Mouse (Mus musculus) midbrain, embryonic 13.5 days (tissue): ENCODE measurements around the gene Kel. TPM values are rescaled to one million over a fixed set of nuclear protein-coding genes. Genes with fewer than 3 reads are reported as not detected.

ENCODE experiments used
- ATAC-seq: fragments of 200-750 bp; cut with Nextera tagmentation; 2 replicates; pipeline ENCODE4 v1.8.0; 2017; ENCODE audit warnings: mild to moderate bottlenecking, moderate TSS enrichment, moderate library complexity
- H3K27ac ChIP-seq: fragments of 300-500 bp; sonication (generic); 2 replicates; pipeline ENCODE4 v1.5.1; 2015; ENCODE audit warnings: inconsistent platforms, mild to moderate bottlenecking, moderate library complexity
- H3K27me3 ChIP-seq: fragments of 300-500 bp; sonication (generic); 2 replicates; pipeline ENCODE4 v1.6.1; 2015; ENCODE audit warnings: mild to moderate bottlenecking, inconsistent platforms
- H3K36me3 ChIP-seq: fragments of 300-500 bp; sonication (generic); 2 replicates; pipeline ENCODE4 v1.6.1; 2015; ENCODE audit warnings: mild to moderate bottlenecking, inconsistent platforms
- H3K4me1 ChIP-seq: fragments of 300-500 bp; sonication (generic); replicated peaks from 2 replicates; pipeline ENCODE4 v1.6.1; 2015; ENCODE audit warnings: inconsistent platforms
- H3K4me2 ChIP-seq: fragments of 300-500 bp; sonication (generic); replicated peaks from 2 replicates; pipeline ENCODE4 v1.6.1; 2015; ENCODE audit warnings: moderate library complexity, mild to moderate bottlenecking, inconsistent platforms
- H3K4me3 ChIP-seq: fragments of 300-500 bp; sonication (generic); replicated peaks from 2 replicates; pipeline ENCODE4 v1.5.1; 2015; ENCODE audit warnings: mild to moderate bottlenecking, inconsistent platforms
- H3K9ac ChIP-seq: fragments of 300-500 bp; sonication (generic); replicated peaks from 2 replicates; pipeline ENCODE4 v1.6.1; 2015; ENCODE audit warnings: mild to moderate bottlenecking, inconsistent platforms
- H3K9me3 ChIP-seq: fragments of 300-500 bp; sonication (generic); 2 replicates; pipeline ENCODE4 v1.6.1; 2016; ENCODE audit warnings: mild to moderate bottlenecking, inconsistent platforms
- WGBS: fragments of 180-500 bp; shearing (Covaris S2); methylation state at CpG from one replicate; pipeline ENCODE4 v1.1.7; 2015; 5-methylcytosine and 5-hydroxymethylcytosine counted together
- polyA plus RNA-seq: library from polyadenylated mRNA; unstranded; fragments of >200 nt; fragmentation: Nextera tagmentation; extraction: Ambion mirVana; gene quantifications from 2 replicates; pipeline ENCODE4 v1.2.1, GENCODE M21; 2015

Kel gene
- polyA plus RNA-seq, 1 experiment from 2014 or later: 0.78 TPM

DNA sequence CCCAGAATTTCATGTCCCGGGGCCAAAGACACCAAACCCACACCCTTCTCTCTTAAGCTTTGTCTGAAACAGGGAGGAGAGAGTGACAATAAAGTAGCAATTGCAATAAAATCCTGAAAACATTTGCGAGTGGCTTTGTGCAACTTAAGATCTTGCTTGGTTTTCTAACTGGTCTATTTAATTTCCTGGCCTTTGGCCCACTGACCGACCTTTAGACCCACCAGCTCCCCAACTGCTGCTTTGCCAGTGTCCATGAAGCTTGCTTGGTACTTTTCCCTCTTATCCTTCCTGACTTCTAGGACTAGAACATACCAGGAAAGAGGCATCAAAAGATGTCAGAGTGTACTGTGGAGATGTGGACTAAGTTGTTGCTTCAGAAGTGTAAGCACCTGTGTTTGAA, 18.5 kb downstream of the Kel start:
- H3K36me3 ChIP-seq: no peaks in the 10 kb centered on the region
- no peak overlapping the region for H3K4me2 ChIP-seq
- no peak overlapping the region for H3K27ac ChIP-seq
- no peaks in the 10 kb centered on the region for H3K27me3 ChIP-seq
- no peaks in the 10 kb centered on the region for H3K4me1 ChIP-seq
- H3K9ac ChIP-seq: no peak overlapping the region
- ATAC-seq: no peak
- no peaks in the 10 kb centered on the region for H3K9me3 ChIP-seq
- WGBS: 82% methylated on average over 3 of the region's 3 CpGs
- no peak overlapping the region for H3K4me3 ChIP-seq

DNA sequence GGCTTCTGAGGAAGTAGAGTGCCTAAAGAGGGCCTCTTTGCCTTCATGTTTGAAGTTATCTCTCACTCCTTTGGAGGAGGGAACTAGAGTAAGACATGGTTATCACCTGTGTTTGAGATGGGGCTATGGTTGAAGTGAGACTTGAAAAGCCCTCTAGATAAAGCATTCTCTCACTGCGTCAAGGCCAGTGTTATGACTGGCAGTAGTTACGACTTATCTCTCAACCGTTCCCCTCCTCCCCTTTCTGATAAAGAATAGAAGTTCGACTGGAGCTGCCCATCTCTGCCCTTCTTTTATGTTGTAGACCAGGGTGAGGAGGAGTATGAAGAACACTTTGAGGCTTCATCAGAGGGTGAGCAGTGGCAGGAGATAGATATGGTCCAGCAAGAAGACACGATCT, 19.2 kb downstream of the Kel start:
- no peak overlapping the region for H3K9ac ChIP-seq
- H3K4me3 ChIP-seq: no peak overlapping the region
- no peak for ATAC-seq
- no peaks in the 10 kb centered on the region for H3K36me3 ChIP-seq
- WGBS: 93% methylated on average over 5 of the region's 5 CpGs
- no peak overlapping the region for H3K4me2 ChIP-seq
- H3K9me3 ChIP-seq: no peaks in the 10 kb centered on the region
- no peaks in the 10 kb centered on the region for H3K4me1 ChIP-seq
- H3K27ac ChIP-seq: no peak overlapping the region
- H3K27me3 ChIP-seq: no peaks in the 10 kb centered on the region

DNA sequence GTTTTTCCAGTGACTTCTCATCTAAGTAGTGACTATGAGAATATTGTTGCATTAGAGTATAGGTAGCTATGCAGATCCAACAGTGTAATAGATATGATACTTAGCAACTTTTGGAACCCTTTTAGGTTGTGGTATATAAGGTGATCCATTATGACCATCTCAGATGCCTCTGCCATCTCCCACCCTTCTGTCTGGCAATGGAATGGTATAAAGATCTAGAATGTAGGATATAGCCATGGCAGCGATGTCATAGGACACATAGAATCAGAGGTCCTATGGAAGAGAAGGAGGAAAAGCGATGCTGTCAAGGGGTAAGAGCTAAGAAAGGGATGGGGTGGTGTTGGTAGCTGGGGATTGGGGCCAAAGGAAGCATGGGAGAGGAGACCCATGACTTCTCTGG, 20.0 kb downstream of the Kel start, which contains the start of gene Llcfc1:
Gene Llcfc1 (plus strand): TSS at position 301 of the 400 bp plus-strand sequence.
- ATAC-seq: no peak
- no peaks in the 10 kb centered on the region for H3K9me3 ChIP-seq
- H3K27me3 ChIP-seq: no peaks in the 10 kb centered on the region
- H3K4me3 ChIP-seq: no peak within 1 kb of the TSS
- H3K27ac ChIP-seq: no peak within 1 kb of the TSS
- 87% methylated on average over 2 of the region's 2 CpGs for WGBS
- no peak within 1 kb of the TSS for H3K4me2 ChIP-seq
- H3K4me1 ChIP-seq: no peaks in the 10 kb centered on the region
- no peak within 1 kb of the TSS for H3K9ac ChIP-seq
- no peaks in the 10 kb centered on the region for H3K36me3 ChIP-seq

DNA sequence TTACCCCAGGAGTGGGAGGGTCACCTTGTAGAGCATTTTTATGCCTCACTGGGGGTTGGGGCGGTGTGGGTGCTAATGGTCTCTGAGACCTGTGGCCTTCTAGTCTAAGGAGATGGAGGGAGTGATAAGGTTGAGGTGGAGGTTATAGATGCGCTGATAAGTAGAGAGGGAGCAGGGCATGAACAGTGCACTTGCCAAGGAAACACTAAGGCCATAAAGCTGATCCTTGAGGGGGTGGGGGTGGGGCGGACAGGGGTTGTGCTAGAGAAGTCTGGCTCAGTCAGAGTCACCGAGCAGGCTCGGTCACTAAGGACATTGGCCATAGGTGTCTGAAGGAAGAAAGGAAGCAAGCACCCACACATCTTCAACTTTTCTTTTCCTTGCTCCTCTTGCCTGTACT, 22.5 kb downstream of the Kel start:
- H3K27me3 ChIP-seq: no peaks in the 10 kb centered on the region
- no peaks in the 10 kb centered on the region for H3K4me1 ChIP-seq
- H3K9ac ChIP-seq: no peak overlapping the region
- no peak overlapping the region for H3K4me2 ChIP-seq
- no peaks in the 10 kb centered on the region for H3K36me3 ChIP-seq
- H3K27ac ChIP-seq: no peak overlapping the region
- 91% methylated on average over 5 of the region's 5 CpGs for WGBS
- ATAC-seq: no peak
- no peak overlapping the region for H3K4me3 ChIP-seq
- H3K9me3 ChIP-seq: no peaks in the 10 kb centered on the region

DNA sequence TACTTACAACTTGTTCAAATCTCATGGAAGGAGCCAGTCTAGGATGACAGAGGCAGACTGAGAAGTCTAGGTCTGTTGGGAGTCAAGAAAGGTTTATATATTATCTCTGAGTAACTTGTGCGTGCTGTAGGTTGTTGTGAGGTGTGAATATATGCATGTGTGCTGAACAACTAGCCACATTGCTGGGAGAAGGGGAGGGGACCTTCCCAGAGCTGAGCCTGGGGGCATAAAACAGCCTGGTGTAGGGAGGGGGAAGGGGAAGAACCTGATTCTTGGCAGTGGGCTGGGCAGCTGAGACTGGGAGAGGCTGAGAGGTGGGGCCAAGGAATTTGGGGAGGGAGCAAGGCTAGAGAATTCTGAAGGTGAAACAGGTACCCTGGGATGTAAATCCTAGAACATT, 23.5 kb downstream of the Kel start, which contains the start of gene Trpv5:
Gene Trpv5 (minus strand): TSS at position 101 of the 400 bp plus-strand sequence.
- no peaks in the 10 kb centered on the region for H3K4me1 ChIP-seq
- no peak within 1 kb of the TSS for H3K4me2 ChIP-seq
- H3K9me3 ChIP-seq: no peaks in the 10 kb centered on the region
- H3K4me3 ChIP-seq: no peak within 1 kb of the TSS
- H3K27me3 ChIP-seq: no peaks in the 10 kb centered on the region
- H3K27ac ChIP-seq: no peak within 1 kb of the TSS
- ATAC-seq: no peak
- no peaks in the 10 kb centered on the region for H3K36me3 ChIP-seq
- 79% methylated on average over 1 of the region's 1 CpGs for WGBS
- H3K9ac ChIP-seq: no peak within 1 kb of the TSS

DNA sequence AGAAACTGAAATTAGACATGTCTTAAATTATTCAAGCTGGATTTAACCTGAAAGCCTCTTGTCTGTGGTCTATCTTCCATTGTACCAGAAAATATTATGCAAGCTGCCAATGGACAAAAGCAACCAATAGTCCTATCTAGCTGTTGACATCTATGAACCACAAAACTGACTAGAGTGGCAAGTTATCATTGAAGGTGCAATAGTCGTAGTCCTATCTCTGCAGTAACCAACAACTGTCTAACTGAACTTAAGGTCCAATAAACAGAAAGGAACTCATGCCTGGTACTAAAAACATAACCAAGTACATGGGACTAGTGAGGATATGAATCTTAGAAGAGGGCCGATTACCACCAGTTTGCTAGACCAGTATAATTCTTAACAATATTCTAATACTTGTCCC, 27.6 kb downstream of the Kel start:
- Histone ChIP-seq H3K27ac (no peak overlapping the region), H3K36me3 (no peaks in the 10 kb centered on the region), H3K9me3 (no peaks in the 10 kb centered on the region), H3K9ac (no peak overlapping the region), H3K4me1 (no peaks in the 10 kb centered on the region), H3K4me3 (no peak overlapping the region), H3K4me2 (no peak overlapping the region), H3K27me3 (no peaks in the 10 kb centered on the region)
- no peak for ATAC-seq
- 97% methylated on average over 2 of the region's 2 CpGs for WGBS

DNA sequence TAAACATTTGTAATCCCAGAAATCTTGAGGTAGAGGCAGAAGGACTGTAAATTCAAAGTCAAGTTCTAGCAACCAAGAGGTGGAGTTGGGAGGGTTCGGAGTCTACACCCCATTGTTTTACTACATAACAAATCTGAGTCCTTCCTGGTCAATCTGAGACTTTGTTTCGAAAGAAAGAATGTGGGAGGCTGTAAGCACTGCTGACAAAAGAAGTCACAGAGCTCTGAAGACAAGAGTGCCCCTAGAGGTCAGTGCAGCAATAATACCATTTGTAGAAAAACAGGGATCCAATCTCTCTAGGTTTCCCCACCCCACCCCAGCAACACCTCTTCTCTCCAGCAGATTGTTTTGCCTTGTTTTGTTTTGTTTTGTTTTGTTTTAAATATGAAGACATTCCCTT, 41.8 kb downstream of the Kel start:
- no peaks in the 10 kb centered on the region for H3K36me3 ChIP-seq
- H3K27ac ChIP-seq: no peak overlapping the region
- ATAC-seq: no peak
- H3K4me1 ChIP-seq: no peaks in the 10 kb centered on the region
- no peak overlapping the region for H3K4me3 ChIP-seq
- no peaks in the 10 kb centered on the region for H3K27me3 ChIP-seq
- H3K9me3 ChIP-seq: no peaks in the 10 kb centered on the region
- H3K4me2 ChIP-seq: no peak overlapping the region
- 34% methylated on average over 2 of the region's 2 CpGs for WGBS
- H3K9ac ChIP-seq: no peak overlapping the region

DNA sequence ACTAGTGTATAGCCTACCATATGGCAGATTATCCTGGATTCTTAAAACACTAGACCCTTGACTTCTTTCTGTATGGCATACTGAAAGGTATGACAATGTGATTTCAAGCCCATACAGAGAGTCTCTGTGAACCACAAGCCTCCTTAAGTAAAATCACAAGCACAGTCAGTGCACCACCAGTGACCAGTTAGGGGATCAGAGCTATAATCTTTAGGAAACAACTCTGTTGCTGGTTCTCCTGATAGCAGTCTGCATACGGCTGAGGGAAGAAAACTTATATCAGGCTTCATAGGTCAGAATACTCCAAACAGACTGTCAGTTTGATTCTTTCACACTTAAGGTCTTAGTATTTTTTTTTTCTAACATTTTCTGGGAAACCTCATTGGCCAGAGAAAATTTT, 45.7 kb downstream of the Kel start:
- WGBS: 77% methylated on average over 1 of the region's 1 CpGs
- H3K4me2 ChIP-seq: no peak overlapping the region
- no peak overlapping the region for H3K27ac ChIP-seq
- ATAC-seq: no peak
- no peaks in the 10 kb centered on the region for H3K9me3 ChIP-seq
- no peaks in the 10 kb centered on the region for H3K27me3 ChIP-seq
- no peaks in the 10 kb centered on the region for H3K4me1 ChIP-seq
- no peak overlapping the region for H3K9ac ChIP-seq
- no peak overlapping the region for H3K4me3 ChIP-seq
- H3K36me3 ChIP-seq: no peaks in the 10 kb centered on the region

DNA sequence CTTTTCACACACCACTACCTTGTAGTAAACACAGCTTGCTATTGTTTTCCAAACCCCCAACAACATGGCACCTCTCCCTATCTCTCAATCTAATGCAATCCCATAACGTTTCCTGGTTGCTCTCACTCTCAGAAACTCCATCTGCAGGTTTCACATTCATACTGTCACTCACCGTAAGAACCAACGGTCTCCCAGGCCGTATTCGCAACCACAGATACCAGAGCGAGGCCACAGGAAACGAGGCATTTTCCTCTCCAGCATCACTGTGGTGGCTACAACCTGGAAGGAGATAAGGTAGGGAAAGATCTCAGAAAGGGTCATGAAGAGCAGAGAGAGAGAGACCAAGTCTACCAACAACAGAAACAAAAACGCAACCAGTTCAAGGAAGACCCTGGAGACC, 49.5 kb downstream of the Kel start:
- Histone ChIP-seq H3K4me3 (no peak overlapping the region), H3K27ac (no peak overlapping the region), H3K9me3 (no peaks in the 10 kb centered on the region), H3K4me1 (no peaks in the 10 kb centered on the region), H3K27me3 (no peaks in the 10 kb centered on the region), H3K9ac (no peak overlapping the region), H3K36me3 (no peaks in the 10 kb centered on the region), H3K4me2 (no peak overlapping the region)
- ATAC-seq: no peak
- WGBS: 92% methylated on average over 8 of the region's 8 CpGs

DNA sequence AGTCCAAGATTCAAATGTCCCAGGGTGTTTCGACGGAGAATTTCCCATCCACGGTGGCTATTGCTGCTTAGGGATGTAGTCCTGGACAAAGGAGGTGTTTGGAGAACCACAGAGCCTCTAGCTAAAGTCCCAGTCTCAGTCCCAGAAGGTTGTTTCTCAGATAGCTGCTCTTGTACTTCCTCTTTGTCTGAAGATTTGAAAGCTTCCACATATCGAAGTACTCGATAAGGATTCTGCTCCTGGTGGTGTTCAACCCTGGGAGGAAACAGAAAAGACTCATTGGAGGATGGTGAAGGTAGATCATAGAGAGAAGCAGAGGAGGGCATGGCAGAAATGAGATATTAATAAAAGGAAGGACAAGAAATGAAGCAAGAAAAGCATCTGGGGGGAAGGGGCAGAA, 51.0 kb downstream of the Kel start:
- no peak for ATAC-seq
- H3K4me1 ChIP-seq: no peaks in the 10 kb centered on the region
- no peaks in the 10 kb centered on the region for H3K9me3 ChIP-seq
- H3K27me3 ChIP-seq: no peaks in the 10 kb centered on the region
- H3K36me3 ChIP-seq: no peaks in the 10 kb centered on the region
- 95% methylated on average over 5 of the region's 5 CpGs for WGBS
- H3K4me3 ChIP-seq: no peak overlapping the region
- H3K9ac ChIP-seq: no peak overlapping the region
- H3K4me2 ChIP-seq: no peak overlapping the region
- H3K27ac ChIP-seq: no peak overlapping the region

DNA sequence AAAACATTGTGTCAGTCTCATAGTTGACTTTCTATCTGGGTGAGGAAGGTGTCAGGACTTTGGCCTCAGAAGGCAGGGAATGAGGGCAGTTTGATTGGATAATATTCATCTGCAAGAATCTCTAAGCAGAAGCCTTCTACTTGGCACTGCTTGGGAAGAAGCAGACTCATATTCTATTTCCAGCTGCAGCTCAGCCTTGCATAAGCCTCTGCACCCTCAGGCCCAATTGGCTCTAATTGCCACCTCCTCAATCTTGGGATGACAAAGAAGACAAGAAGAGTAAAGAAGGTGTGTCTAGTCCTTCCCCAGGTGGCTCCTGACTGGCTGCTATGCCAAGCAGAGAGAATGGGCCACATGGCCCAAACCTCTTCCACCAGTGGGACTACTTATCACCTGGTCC, 57.5 kb downstream of the Kel start:
- no peak overlapping the region for H3K4me2 ChIP-seq
- no peak for ATAC-seq
- no peak overlapping the region for H3K27ac ChIP-seq
- no peaks in the 10 kb centered on the region for H3K9me3 ChIP-seq
- no peaks in the 10 kb centered on the region for H3K4me1 ChIP-seq
- H3K9ac ChIP-seq: no peak overlapping the region
- H3K27me3 ChIP-seq: no peaks in the 10 kb centered on the region
- no peak overlapping the region for H3K4me3 ChIP-seq
- H3K36me3 ChIP-seq: no peaks in the 10 kb centered on the region

DNA sequence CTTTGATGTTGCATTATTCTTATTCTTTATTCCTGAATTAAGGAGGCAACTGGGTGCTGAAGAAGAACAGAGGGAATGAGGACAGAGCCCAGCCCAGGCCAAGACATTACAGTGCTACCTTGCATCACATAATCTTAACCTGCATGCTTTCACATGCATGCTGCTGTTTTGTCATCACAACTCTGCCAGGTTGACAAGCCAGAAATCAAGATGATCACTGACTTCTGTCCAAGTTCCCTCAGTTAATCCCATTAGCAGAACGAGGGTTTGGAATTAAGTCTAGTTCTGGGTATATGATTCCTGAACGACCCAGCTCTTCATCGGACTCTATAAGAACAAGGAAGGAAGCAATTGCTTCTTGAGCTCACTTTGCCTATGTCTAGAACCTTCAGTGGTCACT, 57.9 kb downstream of the Kel start:
- no peaks in the 10 kb centered on the region for H3K27me3 ChIP-seq
- WGBS: 83% methylated on average over 3 of the region's 3 CpGs
- H3K4me3 ChIP-seq: no peak overlapping the region
- H3K4me2 ChIP-seq: no peak overlapping the region
- H3K9me3 ChIP-seq: no peaks in the 10 kb centered on the region
- H3K36me3 ChIP-seq: no peaks in the 10 kb centered on the region
- no peak for ATAC-seq
- no peak overlapping the region for H3K27ac ChIP-seq
- H3K4me1 ChIP-seq: no peaks in the 10 kb centered on the region
- no peak overlapping the region for H3K9ac ChIP-seq

DNA sequence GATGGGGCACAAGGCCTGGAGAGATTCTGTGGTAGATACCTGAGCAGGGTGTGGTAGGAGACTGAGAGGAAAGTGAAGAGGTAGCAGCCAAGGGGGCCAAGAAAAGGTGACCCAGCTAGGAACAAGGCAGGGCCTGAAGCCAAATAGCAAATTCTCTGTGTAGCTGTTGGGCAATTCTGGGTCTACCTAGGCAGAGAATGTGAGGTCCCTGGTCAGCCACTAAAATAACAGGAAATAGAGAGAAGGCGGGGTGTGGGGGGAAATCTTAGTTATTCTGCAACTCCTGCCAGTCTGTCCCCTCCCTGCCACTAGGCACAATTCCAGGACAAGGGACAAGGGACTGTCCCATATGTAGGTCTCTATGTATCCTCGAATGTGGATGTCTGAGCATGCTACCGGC, 60.9 kb downstream of the Kel start:
- no peaks in the 10 kb centered on the region for H3K27me3 ChIP-seq
- no peaks in the 10 kb centered on the region for H3K4me1 ChIP-seq
- H3K4me3 ChIP-seq: no peak overlapping the region
- H3K4me2 ChIP-seq: no peak overlapping the region
- H3K9me3 ChIP-seq: no peaks in the 10 kb centered on the region
- H3K27ac ChIP-seq: no peak overlapping the region
- ATAC-seq: no peak
- no peak overlapping the region for H3K9ac ChIP-seq
- 92% methylated on average over 3 of the region's 3 CpGs for WGBS
- no peaks in the 10 kb centered on the region for H3K36me3 ChIP-seq
